Mouse (Mus musculus): ENCODE results near the gene Il12rb1. TPM values are rescaled to one million over a fixed set of nuclear protein-coding genes. Genes with fewer than 3 reads are reported as not detected.

The Il12rb1 gene
- polyA plus RNA-seq, 1 experiment: 6.5 TPM

DNA sequence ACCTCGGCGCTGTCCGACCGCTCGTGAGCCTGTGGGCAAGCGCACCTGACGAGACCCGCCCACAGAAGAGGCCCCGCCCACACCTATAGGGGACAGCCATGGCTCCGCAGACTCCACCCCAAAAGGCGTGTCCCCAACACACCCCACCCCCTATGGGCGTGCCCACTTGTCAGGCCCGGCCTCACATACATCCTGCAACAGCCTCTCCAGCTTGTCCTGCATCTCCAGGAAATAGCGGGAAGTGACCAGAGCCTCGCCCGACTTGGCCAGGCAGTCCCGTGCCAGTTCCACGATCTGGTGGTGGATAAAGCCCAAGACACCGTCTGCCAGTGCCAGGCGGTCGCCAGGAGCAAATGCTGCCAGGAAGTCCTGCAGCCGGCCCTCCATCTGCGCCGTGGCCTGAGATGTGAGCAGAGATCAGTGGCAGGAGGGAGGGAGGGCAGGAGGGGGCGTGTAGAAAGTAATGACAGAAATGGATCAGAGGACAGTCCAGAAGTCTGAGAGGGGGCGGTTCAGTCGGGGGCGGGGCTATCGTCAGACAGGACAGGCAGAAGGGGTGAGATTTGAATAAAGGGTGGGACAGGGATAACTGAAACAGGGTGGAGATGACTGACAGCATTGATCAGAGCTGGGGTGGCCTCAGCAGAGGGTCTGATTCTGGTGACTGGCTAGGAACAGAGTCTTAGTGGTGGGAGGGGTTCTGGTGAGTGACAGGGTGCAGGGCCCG is 20.1 kb upstream of the Il12rb1 start:
- H3K79me2 ChIP-seq (ENCODE audit: control insufficient read depth, insufficient read depth): peaks cover 15% of the 10 kb centered on the region
- H3K4me2 ChIP-seq (ENCODE audit: low read depth): no peak overlapping the region
- peaks cover 5% of the 10 kb centered on the region for H3K36me3 ChIP-seq (ENCODE audit: control insufficient read depth, insufficient read depth)
- H3K4me3 ChIP-seq: no peak overlapping the region
- H3ac ChIP-seq (ENCODE audit: control insufficient read depth, insufficient read length): no peak overlapping the region
- TF ChIP-seq USF1 (IDR thresholded peaks at IDR 0.05; ENCODE audit: low read depth) (no peak), MAX (IDR thresholded peaks at IDR 0.05; ENCODE audit: low read depth) (no peak), CEBPB (IDR thresholded peaks at IDR 0.05; ENCODE audit: insufficient read depth, poor library complexity, severe bottlenecking) (no peak), E2F4 (IDR thresholded peaks at IDR 0.05; ENCODE audit: insufficient read depth) (no peak), REST (IDR thresholded peaks at IDR 0.05; ENCODE audit: insufficient read depth, insufficient read length) (no peak), TCF3 (IDR thresholded peaks at IDR 0.05; ENCODE audit: insufficient read length, low read depth) (no peak), SRF (IDR thresholded peaks at IDR 0.05; ENCODE audit: control insufficient read depth, insufficient read length, low read depth) (no peak), POLR2A (IDR thresholded peaks at IDR 0.05; ENCODE audit: insufficient read length, low read depth) (no peak), MYOD1 (IDR thresholded peaks at IDR 0.05; ENCODE audit: control insufficient read depth in 1 of 3, insufficient read length in 2 of 3, low read depth in 2 of 3) (no peak)
- no peaks in the 10 kb centered on the region for H3K27me3 ChIP-seq (ENCODE audit: control insufficient read depth, insufficient read depth, insufficient read length)

- Histone ChIP-seq H3K27me3 (ENCODE audit: control insufficient read depth, insufficient read depth, insufficient read length) (no peaks in the 10 kb centered on the region), H3K79me2 (ENCODE audit: control insufficient read depth, insufficient read depth) (peaks cover 15% of the 10 kb centered on the region), H3K36me3 (ENCODE audit: control insufficient read depth, insufficient read depth) (peaks cover 5% of the 10 kb centered on the region), H3K4me2 (ENCODE audit: low read depth) (no peak overlapping the region), H3ac (ENCODE audit: control insufficient read depth, insufficient read length) (no peak overlapping the region), H3K4me3 (no peak overlapping the region)
- TF ChIP-seq MYOG (IDR thresholded peaks at IDR 0.05; ENCODE audit: control insufficient read depth in 1 of 3, insufficient read depth in 1 of 3, insufficient read length in 2 of 3, low read depth in 2 of 3) (no peak), MYOD1 (IDR thresholded peaks at IDR 0.05; ENCODE audit: control insufficient read depth in 1 of 3, insufficient read length in 2 of 3, low read depth in 2 of 3) (peak in 1 of 3 experiments; percentile 39), SRF (IDR thresholded peaks at IDR 0.05; ENCODE audit: control insufficient read depth, insufficient read length, low read depth) (no peak)
Observed at GRCm38 (mm10) chr8:70789046-70789445, 19.2 kb upstream of the Il12rb1 start.

DNA sequence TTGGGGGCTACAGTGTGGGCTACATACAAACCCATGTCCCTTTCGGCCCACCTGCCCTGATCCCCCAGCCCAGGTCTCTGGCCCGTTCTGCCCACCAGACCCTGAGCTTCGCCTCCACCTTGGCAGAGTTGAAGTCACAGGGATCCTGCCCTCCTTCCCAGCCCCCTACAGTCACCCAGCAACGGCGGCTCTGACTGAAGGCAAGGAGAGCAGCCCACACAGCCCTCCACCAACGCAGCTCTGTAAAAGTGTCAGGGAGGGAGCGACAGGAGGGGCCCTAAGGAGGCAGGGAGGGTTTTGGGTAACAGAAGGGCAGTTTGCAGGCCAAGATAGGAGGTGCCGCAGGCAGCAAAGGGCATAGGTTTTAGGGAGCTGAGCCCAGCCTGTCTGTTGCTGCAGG is 17.4 kb upstream of the Il12rb1 start:
- Histone ChIP-seq H3K4me2 (ENCODE audit: low read depth) (peak overlapping the region; percentile 72), H3K4me3 (peak overlapping the region; percentile 25), H3ac (ENCODE audit: control insufficient read depth, insufficient read length) (no peak overlapping the region), H3K36me3 (ENCODE audit: control insufficient read depth, insufficient read depth) (peaks cover 3% of the 10 kb centered on the region), H3K79me2 (ENCODE audit: control insufficient read depth, insufficient read depth) (peaks cover 15% of the 10 kb centered on the region), H3K27me3 (ENCODE audit: control insufficient read depth, insufficient read depth, insufficient read length) (no peaks in the 10 kb centered on the region)
- TF ChIP-seq MYOG (IDR thresholded peaks at IDR 0.05; ENCODE audit: control insufficient read depth in 1 of 3, insufficient read depth in 1 of 3, insufficient read length in 2 of 3, low read depth in 2 of 3) (no peak), TCF12 (IDR thresholded peaks at IDR 0.05; ENCODE audit: insufficient read depth, poor library complexity, severe bottlenecking) (no peak), POLR2AphosphoS2 (IDR thresholded peaks at IDR 0.05; ENCODE audit: insufficient read length, low read depth) (no peak), USF1 (IDR thresholded peaks at IDR 0.05; ENCODE audit: low read depth) (no peak)

GRCm38 (mm10) chr8:70791294-70791701 is 17.0 kb upstream of the Il12rb1 start:
- H3K4me3 ChIP-seq: peak overlapping the region; percentile 25
- no peak overlapping the region for H3ac ChIP-seq (ENCODE audit: control insufficient read depth, insufficient read length)
- no peak for TF ChIP-seq MAX (IDR thresholded peaks at IDR 0.05; ENCODE audit: low read depth)
- no peak for TF ChIP-seq SRF (IDR thresholded peaks at IDR 0.05; ENCODE audit: control insufficient read depth, insufficient read length, low read depth)
- no peak for TF ChIP-seq CEBPB (IDR thresholded peaks at IDR 0.05; ENCODE audit: insufficient read depth, poor library complexity, severe bottlenecking)
- no peak for TF ChIP-seq MYOD1 (IDR thresholded peaks at IDR 0.05; ENCODE audit: control insufficient read depth in 1 of 3, insufficient read length in 2 of 3, low read depth in 2 of 3)
- no peak for TF ChIP-seq MYOG (IDR thresholded peaks at IDR 0.05; ENCODE audit: control insufficient read depth in 1 of 3, insufficient read depth in 1 of 3, insufficient read length in 2 of 3, low read depth in 2 of 3)
- no peak for TF ChIP-seq USF1 (IDR thresholded peaks at IDR 0.05; ENCODE audit: low read depth)
- TF ChIP-seq E2F4 (IDR thresholded peaks at IDR 0.05; ENCODE audit: insufficient read depth): no peak
- no peaks in the 10 kb centered on the region for H3K36me3 ChIP-seq (ENCODE audit: control insufficient read depth, insufficient read depth)
- H3K4me2 ChIP-seq (ENCODE audit: low read depth): peak overlapping the region; percentile 72
- no peaks in the 10 kb centered on the region for H3K27me3 ChIP-seq (ENCODE audit: control insufficient read depth, insufficient read depth, insufficient read length)
- peaks cover 15% of the 10 kb centered on the region for H3K79me2 ChIP-seq (ENCODE audit: control insufficient read depth, insufficient read depth)

DNA sequence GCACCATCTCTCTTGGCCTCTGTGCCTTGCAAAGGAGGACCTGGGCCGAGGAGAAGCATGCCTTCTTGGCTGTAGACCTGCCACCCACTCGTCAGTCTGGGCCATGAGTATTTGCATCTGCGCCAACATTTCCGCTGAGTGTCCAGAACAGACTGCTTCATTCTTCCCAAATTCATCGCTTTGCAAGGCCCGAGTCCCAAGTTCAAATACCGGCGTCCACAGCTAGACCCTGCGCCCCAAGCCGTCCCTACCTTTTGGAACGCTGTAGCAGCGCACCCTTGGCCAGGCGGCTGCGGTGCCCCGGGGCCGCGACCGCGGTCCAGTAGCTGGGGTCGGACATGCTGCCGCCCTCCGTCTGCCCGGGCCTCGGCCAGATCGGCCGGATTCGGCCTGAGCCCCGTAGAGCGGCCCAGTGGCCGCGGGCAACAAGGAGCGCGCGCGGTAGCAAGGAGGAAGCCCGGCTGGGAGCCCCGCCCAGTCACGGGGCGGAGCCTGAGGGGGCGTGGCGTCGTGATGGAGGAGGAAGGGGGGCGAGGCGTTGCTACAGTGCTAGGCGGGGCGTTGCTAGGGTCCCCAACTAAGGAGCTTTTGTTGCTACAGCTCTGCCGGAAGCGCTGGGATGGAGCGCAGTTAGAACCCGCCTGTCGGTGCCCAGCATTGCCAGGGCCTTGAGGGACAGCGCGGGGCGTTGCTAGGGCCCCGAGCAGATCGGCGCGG is 16.1 kb upstream of the Il12rb1 start:
- no peaks in the 10 kb centered on the region for H3K27me3 ChIP-seq (ENCODE audit: control insufficient read depth, insufficient read depth, insufficient read length)
- H3K4me2 ChIP-seq (ENCODE audit: low read depth): peak overlapping the region; percentile 92
- TF ChIP-seq POLR2AphosphoS2 (IDR thresholded peaks at IDR 0.05; ENCODE audit: insufficient read length, low read depth) (no peak), REST (IDR thresholded peaks at IDR 0.05; ENCODE audit: insufficient read depth, insufficient read length) (no peak), POLR2A (IDR thresholded peaks at IDR 0.05; ENCODE audit: insufficient read length, low read depth) (peak; percentile 64), E2F4 (IDR thresholded peaks at IDR 0.05; ENCODE audit: insufficient read depth) (no peak), MYOD1 (IDR thresholded peaks at IDR 0.05; ENCODE audit: control insufficient read depth in 1 of 3, insufficient read length in 2 of 3, low read depth in 2 of 3) (no peak), USF1 (IDR thresholded peaks at IDR 0.05; ENCODE audit: low read depth) (no peak), SRF (IDR thresholded peaks at IDR 0.05; ENCODE audit: control insufficient read depth, insufficient read length, low read depth) (peak; percentile 70), MAX (IDR thresholded peaks at IDR 0.05; ENCODE audit: low read depth) (no peak), CEBPB (IDR thresholded peaks at IDR 0.05; ENCODE audit: insufficient read depth, poor library complexity, severe bottlenecking) (no peak), MYOG (IDR thresholded peaks at IDR 0.05; ENCODE audit: control insufficient read depth in 1 of 3, insufficient read depth in 1 of 3, insufficient read length in 2 of 3, low read depth in 2 of 3) (no peak), TCF12 (IDR thresholded peaks at IDR 0.05; ENCODE audit: insufficient read depth, poor library complexity, severe bottlenecking) (no peak)
- no peaks in the 10 kb centered on the region for H3K36me3 ChIP-seq (ENCODE audit: control insufficient read depth, insufficient read depth)
- peaks cover 15% of the 10 kb centered on the region for H3K79me2 ChIP-seq (ENCODE audit: control insufficient read depth, insufficient read depth)
- H3K4me3 ChIP-seq: peak overlapping the region; percentile 25
- H3ac ChIP-seq (ENCODE audit: control insufficient read depth, insufficient read length): peak overlapping the region; percentile 13

Data from myocyte (in vitro differentiated cells).